Mouse (Mus musculus): Measurements from ENCODE around the gene Slitrk3. TPM values are rescaled to one million over a fixed set of nuclear protein-coding genes. Genes with fewer than 3 reads are reported as not detected.
"Not testable (repeated sequence)": the region's sequence is repeated elsewhere in the genome, so short reads cannot be mapped to it uniquely, and the experiment has no call there.

The Slitrk3 gene
- not detected for total RNA-seq (2018; cell fraction: chromatin; rRNA removed)
- not detected for total RNA-seq (2018; cell fraction: cytosol; rRNA removed)
- not detected for total RNA-seq (2018; cell fraction: nucleus; rRNA removed)
- polyA plus RNA-seq (2018), result not detected in 3 replicates

GRCm38 (mm10) chr3:73057197-73057811 lies at the start of gene Slitrk3:
TSS of gene Slitrk3 (minus strand) at chr3:73057803.
- WGBS (ENCODE audit: missing documents), result 3% methylated on average over 44 of the region's 44 CpGs
- no peaks in the 10 kb centered on the region for H3K79me2 ChIP-seq (ENCODE audit: inconsistent target)
- no peak within 1 kb of the TSS for H3K27ac ChIP-seq
- H3K36me3 ChIP-seq (ENCODE audit: inconsistent target), result no peaks in the 10 kb centered on the region
- no peak within 1 kb of the TSS for H3K4me3 ChIP-seq (ENCODE audit: inconsistent target)

GRCm38 (mm10) chr3:73094445-73094844 lies 36.8 kb upstream of the Slitrk3 start:
- H3K4me3 ChIP-seq (ENCODE audit: inconsistent target); H3K79me2 ChIP-seq (ENCODE audit: inconsistent target); H3K27ac ChIP-seq; H3K36me3 ChIP-seq (ENCODE audit: inconsistent target): not testable (repeated sequence)
- 95% methylated on average over 2 of the region's 2 CpGs for WGBS (ENCODE audit: missing documents)

GRCm38 (mm10) chr3:73084620-73085019 lies 27.0 kb upstream of the Slitrk3 start:
- H3K79me2 ChIP-seq (ENCODE audit: inconsistent target), result no peaks in the 10 kb centered on the region
- 64% methylated on average over 4 of the region's 5 CpGs for WGBS (ENCODE audit: missing documents)

GRCm38 (mm10) chr3:73065823-73066755 lies 8.5 kb upstream of the Slitrk3 start:
- H3K36me3 ChIP-seq (ENCODE audit: inconsistent target), result no peaks in the 10 kb centered on the region
- 17% methylated on average over 20 of the region's 20 CpGs for WGBS (ENCODE audit: missing documents)
- H3K27ac ChIP-seq, result no peak overlapping the region
- H3K4me3 ChIP-seq (ENCODE audit: inconsistent target), result no peak overlapping the region
- no peaks in the 10 kb centered on the region for H3K79me2 ChIP-seq (ENCODE audit: inconsistent target)

More at GRCm38 (mm10) chr3:73084620-73085019, 27.0 kb upstream of the Slitrk3 start:
- Histone ChIP-seq H3K4me3 (ENCODE audit: inconsistent target) (no peak overlapping the region), H3K36me3 (ENCODE audit: inconsistent target) (no peaks in the 10 kb centered on the region), H3K27ac (no peak overlapping the region)

GRCm38 (mm10) chr3:73058190-73058589 lies 587 bp upstream of the Slitrk3 start:
- Histone ChIP-seq H3K27ac (no peak overlapping the region), H3K36me3 (ENCODE audit: inconsistent target) (no peaks in the 10 kb centered on the region), H3K79me2 (ENCODE audit: inconsistent target) (no peaks in the 10 kb centered on the region), H3K4me3 (ENCODE audit: inconsistent target) (no peak overlapping the region)
- 7% methylated on average over 4 of the region's 4 CpGs for WGBS (ENCODE audit: missing documents)

GRCm38 (mm10) chr3:73056492-73057196 lies 959 bp downstream of the Slitrk3 start:
- Histone ChIP-seq H3K27ac (no peak overlapping the region), H3K36me3 (ENCODE audit: inconsistent target) (no peaks in the 10 kb centered on the region), H3K4me3 (ENCODE audit: inconsistent target) (no peak overlapping the region), H3K79me2 (ENCODE audit: inconsistent target) (no peaks in the 10 kb centered on the region)
- WGBS (ENCODE audit: missing documents), result 4% methylated on average over 32 of the region's 32 CpGs

- no peaks in the 10 kb centered on the region for H3K36me3 ChIP-seq (ENCODE audit: inconsistent target)
- 71% methylated on average over 1 of the region's 5 CpGs for WGBS (ENCODE audit: missing documents)
- H3K27ac ChIP-seq, result no peak overlapping the region
- no peak overlapping the region for H3K4me3 ChIP-seq (ENCODE audit: inconsistent target)
- no peaks in the 10 kb centered on the region for H3K79me2 ChIP-seq (ENCODE audit: inconsistent target)
Measured at GRCm38 (mm10) chr3:73056044-73056438, 1.6 kb downstream of the Slitrk3 start.

GRCm38 (mm10) chr3:73055399-73056043 lies 2.1 kb downstream of the Slitrk3 start:
- 32% methylated on average over 7 of the region's 7 CpGs for WGBS (ENCODE audit: missing documents)
- no peaks in the 10 kb centered on the region for H3K79me2 ChIP-seq (ENCODE audit: inconsistent target)
- no peaks in the 10 kb centered on the region for H3K36me3 ChIP-seq (ENCODE audit: inconsistent target)
- H3K4me3 ChIP-seq (ENCODE audit: inconsistent target), result no peak overlapping the region
- H3K27ac ChIP-seq, result no peak overlapping the region

- Histone ChIP-seq H3K36me3 (ENCODE audit: inconsistent target) (no peaks in the 10 kb centered on the region), H3K27ac (no peak overlapping the region), H3K4me3 (ENCODE audit: inconsistent target) (no peak overlapping the region), H3K79me2 (ENCODE audit: inconsistent target) (no peaks in the 10 kb centered on the region)
- 2% methylated on average over 23 of the region's 26 CpGs for WGBS (ENCODE audit: missing documents)
Measured at GRCm38 (mm10) chr3:73053451-73053931, 4.1 kb downstream of the Slitrk3 start.

GRCm38 (mm10) chr3:73046248-73046647 lies 11.4 kb downstream of the Slitrk3 start:
- WGBS (ENCODE audit: missing documents), result 6% methylated on average over 3 of the region's 3 CpGs
- Histone ChIP-seq H3K79me2 (ENCODE audit: inconsistent target) (no peaks in the 10 kb centered on the region), H3K27ac (no peak overlapping the region), H3K36me3 (ENCODE audit: inconsistent target) (no peaks in the 10 kb centered on the region), H3K4me3 (ENCODE audit: inconsistent target) (no peak overlapping the region)

- Histone ChIP-seq H3K36me3 (ENCODE audit: inconsistent target) (no peaks in the 10 kb centered on the region), H3K27ac (no peak overlapping the region), H3K79me2 (ENCODE audit: inconsistent target) (no peaks in the 10 kb centered on the region), H3K4me3 (ENCODE audit: inconsistent target) (no peak overlapping the region)
Measured at GRCm38 (mm10) chr3:73042256-73042655, 15.3 kb downstream of the Slitrk3 start.

GRCm38 (mm10) chr3:73006045-73006444 lies 51.6 kb downstream of the Slitrk3 start:
- H3K79me2 ChIP-seq (ENCODE audit: inconsistent target), result no peaks in the 10 kb centered on the region
- no peak overlapping the region for H3K4me3 ChIP-seq (ENCODE audit: inconsistent target)
- no peak overlapping the region for H3K27ac ChIP-seq
- H3K36me3 ChIP-seq (ENCODE audit: inconsistent target), result no peaks in the 10 kb centered on the region
- 67% methylated on average over 1 of the region's 6 CpGs for WGBS (ENCODE audit: missing documents)

- no peaks in the 10 kb centered on the region for H3K79me2 ChIP-seq (ENCODE audit: inconsistent target)
- 86% methylated on average over 4 of the region's 4 CpGs for WGBS (ENCODE audit: missing documents)
- H3K4me3 ChIP-seq (ENCODE audit: inconsistent target), result no peak overlapping the region
- H3K36me3 ChIP-seq (ENCODE audit: inconsistent target), result no peaks in the 10 kb centered on the region
- H3K27ac ChIP-seq, result no peak overlapping the region
Measured at GRCm38 (mm10) chr3:73002933-73003696, 54.5 kb downstream of the Slitrk3 start.
